Mouse (Mus musculus): Measurements from ENCODE around the gene Olfr1260. TPM values are rescaled to one million over a fixed set of nuclear protein-coding genes. Genes with fewer than 3 reads are reported as not detected.

Gene Olfr1260
- polyA plus RNA-seq (2015; fragmentation: Nextera tagmentation; extraction: Ambion mirVana): not detected in 2 replicates

- H3K4me2 ChIP-seq: no peak within 1 kb of the TSS
- no peaks in the 10 kb centered on the region for H3K4me1 ChIP-seq
- ATAC-seq (ENCODE audit: extremely low read depth, insufficient number of reproducible peaks, low FRiP score, low TSS enrichment): no peak
- H3K27me3 ChIP-seq (replicated peaks): no peaks in the 10 kb centered on the region
- 52% methylated on average over 2 of the region's 2 CpGs for WGBS
- H3K9me3 ChIP-seq: no peaks in the 10 kb centered on the region
- H3K27ac ChIP-seq (replicated peaks): no peak within 1 kb of the TSS
- H3K36me3 ChIP-seq: no peaks in the 10 kb centered on the region
- no peak within 1 kb of the TSS for H3K4me3 ChIP-seq
- H3K9ac ChIP-seq: no peak within 1 kb of the TSS
Measured at GRCm38 (mm10) chr2:89974184-89974583, at the start of gene Olfr1260. TSS of gene Olfr1260 (plus strand) at chr2:89974340.

- Histone ChIP-seq H3K36me3 (no peaks in the 10 kb centered on the region), H3K27ac (replicated peaks) (no peak within 1 kb of the TSS), H3K9me3 (no peaks in the 10 kb centered on the region), H3K27me3 (replicated peaks) (no peaks in the 10 kb centered on the region), H3K9ac (no peak within 1 kb of the TSS), H3K4me1 (no peaks in the 10 kb centered on the region), H3K4me3 (no peak within 1 kb of the TSS), H3K4me2 (no peak within 1 kb of the TSS)
- no peak for ATAC-seq (ENCODE audit: extremely low read depth, insufficient number of reproducible peaks, low FRiP score, low TSS enrichment)
Measured at GRCm38 (mm10) chr2:89927009-89927408, 47.1 kb upstream of the Olfr1260 start, which contains the start of gene Olfr1258. TSS of gene Olfr1258 (plus strand) at chr2:89927309.

GRCm38 (mm10) chr2:89948564-89948963 lies 25.6 kb upstream of the Olfr1260 start, which contains the start of gene Olfr1259:
TSS of gene Olfr1259 (minus strand) at chr2:89948664.
- no peaks in the 10 kb centered on the region for H3K36me3 ChIP-seq
- H3K4me3 ChIP-seq: no peak within 1 kb of the TSS
- H3K27ac ChIP-seq (replicated peaks): no peak within 1 kb of the TSS
- no peaks in the 10 kb centered on the region; the same call in 1 of the 2 replicates for H3K9me3 ChIP-seq
- H3K27me3 ChIP-seq (replicated peaks): no peaks in the 10 kb centered on the region
- 75% methylated on average over 5 of the region's 5 CpGs for WGBS
- ATAC-seq (ENCODE audit: extremely low read depth, insufficient number of reproducible peaks, low FRiP score, low TSS enrichment): no peak
- no peak within 1 kb of the TSS for H3K9ac ChIP-seq
- H3K4me2 ChIP-seq: no peak within 1 kb of the TSS
- H3K4me1 ChIP-seq: no peaks in the 10 kb centered on the region

GRCm38 (mm10) chr2:89977709-89978108 lies 3.6 kb downstream of the Olfr1260 start:
- no peaks in the 10 kb centered on the region for H3K27me3 ChIP-seq (replicated peaks)
- H3K4me1 ChIP-seq: no peaks in the 10 kb centered on the region
- no peak for ATAC-seq (ENCODE audit: extremely low read depth, insufficient number of reproducible peaks, low FRiP score, low TSS enrichment)
- no peak overlapping the region for H3K4me3 ChIP-seq
- no peak overlapping the region for H3K27ac ChIP-seq (replicated peaks)
- no peaks in the 10 kb centered on the region for H3K36me3 ChIP-seq
- no peak overlapping the region for H3K9ac ChIP-seq
- H3K4me2 ChIP-seq: no peak overlapping the region
- 77% methylated on average over 2 of the region's 2 CpGs for WGBS
- H3K9me3 ChIP-seq: no peaks in the 10 kb centered on the region

GRCm38 (mm10) chr2:89990921-89991320 lies 16.8 kb downstream of the Olfr1260 start, which contains the start of gene Olfr1261:
TSS of gene Olfr1261 (plus strand) at chr2:89991221.
- ATAC-seq (ENCODE audit: extremely low read depth, insufficient number of reproducible peaks, low FRiP score, low TSS enrichment): no peak
- H3K9me3 ChIP-seq: no peaks in the 10 kb centered on the region
- H3K9ac ChIP-seq: no peak within 1 kb of the TSS
- H3K4me2 ChIP-seq: no peak within 1 kb of the TSS
- no peak within 1 kb of the TSS for H3K27ac ChIP-seq (replicated peaks)
- no peak within 1 kb of the TSS for H3K4me3 ChIP-seq
- no peaks in the 10 kb centered on the region for H3K36me3 ChIP-seq
- H3K4me1 ChIP-seq: no peaks in the 10 kb centered on the region
- H3K27me3 ChIP-seq (replicated peaks): no peaks in the 10 kb centered on the region

- Histone ChIP-seq H3K27ac (replicated peaks) (no peak within 1 kb of the TSS), H3K4me1 (no peaks in the 10 kb centered on the region), H3K4me3 (no peak within 1 kb of the TSS), H3K27me3 (replicated peaks) (no peaks in the 10 kb centered on the region), H3K36me3 (no peaks in the 10 kb centered on the region), H3K9ac (no peak within 1 kb of the TSS), H3K9me3 (no peaks in the 10 kb centered on the region), H3K4me2 (no peak within 1 kb of the TSS)
- ATAC-seq (ENCODE audit: extremely low read depth, insufficient number of reproducible peaks, low FRiP score, low TSS enrichment): no peak
Measured at GRCm38 (mm10) chr2:89999845-90000244, 25.7 kb downstream of the Olfr1260 start, which contains the start of gene Olfr1262. TSS of gene Olfr1262 (plus strand) at chr2:90000145.

GRCm38 (mm10) chr2:90011831-90012230 lies 37.7 kb downstream of the Olfr1260 start, which contains the start of gene Olfr1263:
TSS of gene Olfr1263 (plus strand) at chr2:90012131.
- Histone ChIP-seq H3K27me3 (replicated peaks) (no peaks in the 10 kb centered on the region), H3K36me3 (no peaks in the 10 kb centered on the region), H3K4me2 (no peak within 1 kb of the TSS), H3K4me1 (no peaks in the 10 kb centered on the region), H3K9me3 (no peaks in the 10 kb centered on the region), H3K4me3 (no peak within 1 kb of the TSS), H3K9ac (no peak within 1 kb of the TSS), H3K27ac (replicated peaks) (no peak within 1 kb of the TSS)
- no peak for ATAC-seq (ENCODE audit: extremely low read depth, insufficient number of reproducible peaks, low FRiP score, low TSS enrichment)
- WGBS: 64% methylated on average over 2 of the region's 2 CpGs

- no peak for ATAC-seq (ENCODE audit: extremely low read depth, insufficient number of reproducible peaks, low FRiP score, low TSS enrichment)
- Histone ChIP-seq H3K9ac (no peak within 1 kb of the TSS), H3K4me2 (no peak within 1 kb of the TSS), H3K27ac (replicated peaks) (no peak within 1 kb of the TSS), H3K27me3 (replicated peaks) (no peaks in the 10 kb centered on the region), H3K4me1 (no peaks in the 10 kb centered on the region), H3K4me3 (no peak within 1 kb of the TSS), H3K9me3 (0 out of 2 replicates have a peak, but pooled peaks cover 3% of the 10 kb centered on the region), H3K36me3 (no peaks in the 10 kb centered on the region)
- WGBS: 59% methylated on average over 2 of the region's 2 CpGs
Measured at GRCm38 (mm10) chr2:90025477-90025876, 51.3 kb downstream of the Olfr1260 start, which contains the start of gene Olfr1264. TSS of gene Olfr1264 (minus strand) at chr2:90025577.

Other genes with a start within 250 kb of the Olfr1260 start
- not detected in 2 replicates for gene Olfr1252, start 249.3 kb upstream of the Olfr1260 start, polyA plus RNA-seq (2015; fragmentation: Nextera tagmentation; extraction: Ambion mirVana)
- gene Olfr1253, start 217.2 kb upstream of the Olfr1260 start, polyA plus RNA-seq (2015; fragmentation: Nextera tagmentation; extraction: Ambion mirVana): not detected in 2 replicates
- not detected in 2 replicates for gene Olfr1254, start 180.7 kb upstream of the Olfr1260 start, polyA plus RNA-seq (2015; fragmentation: Nextera tagmentation; extraction: Ambion mirVana)
- not detected in 2 replicates for gene Olfr1255, start 162.3 kb upstream of the Olfr1260 start, polyA plus RNA-seq (2015; fragmentation: Nextera tagmentation; extraction: Ambion mirVana)
- not detected in 2 replicates for gene Olfr1256, start 132.8 kb upstream of the Olfr1260 start, polyA plus RNA-seq (2015; fragmentation: Nextera tagmentation; extraction: Ambion mirVana)
- gene Olfr48, start 126.1 kb upstream of the Olfr1260 start, polyA plus RNA-seq (2015; fragmentation: Nextera tagmentation; extraction: Ambion mirVana): not detected in 2 replicates
- not detected in 2 replicates for gene Olfr1257, start 95.9 kb upstream of the Olfr1260 start, polyA plus RNA-seq (2015; fragmentation: Nextera tagmentation; extraction: Ambion mirVana)
- gene Olfr1258, start 47.0 kb upstream of the Olfr1260 start, polyA plus RNA-seq (2015; fragmentation: Nextera tagmentation; extraction: Ambion mirVana): not detected in 2 replicates
- gene Olfr1259, start 25.7 kb upstream of the Olfr1260 start, polyA plus RNA-seq (2015; fragmentation: Nextera tagmentation; extraction: Ambion mirVana): not detected in 2 replicates
- gene Olfr1261, start 16.9 kb downstream of the Olfr1260 start, polyA plus RNA-seq (2015; fragmentation: Nextera tagmentation; extraction: Ambion mirVana): not detected in 2 replicates
- not detected in 2 replicates for gene Olfr1262, start 25.8 kb downstream of the Olfr1260 start, polyA plus RNA-seq (2015; fragmentation: Nextera tagmentation; extraction: Ambion mirVana)
- gene Olfr1263, start 37.8 kb downstream of the Olfr1260 start, polyA plus RNA-seq (2015; fragmentation: Nextera tagmentation; extraction: Ambion mirVana): not detected in 2 replicates
- not detected in 2 replicates for gene Olfr1264, start 51.2 kb downstream of the Olfr1260 start, polyA plus RNA-seq (2015; fragmentation: Nextera tagmentation; extraction: Ambion mirVana)
- not detected in 2 replicates for gene Olfr1265, start 61.0 kb downstream of the Olfr1260 start, polyA plus RNA-seq (2015; fragmentation: Nextera tagmentation; extraction: Ambion mirVana)
- gene Olfr140, start 89.3 kb downstream of the Olfr1260 start, polyA plus RNA-seq (2015; fragmentation: Nextera tagmentation; extraction: Ambion mirVana): not detected in 2 replicates
- gene Olfr1269, start 147.1 kb downstream of the Olfr1260 start, polyA plus RNA-seq (2015; fragmentation: Nextera tagmentation; extraction: Ambion mirVana): not detected in 2 replicates
- gene Olfr32, start 168.0 kb downstream of the Olfr1260 start, polyA plus RNA-seq (2015; fragmentation: Nextera tagmentation; extraction: Ambion mirVana): not detected in 2 replicates
- not detected in 2 replicates for gene Olfr1270, start 178.8 kb downstream of the Olfr1260 start, polyA plus RNA-seq (2015; fragmentation: Nextera tagmentation; extraction: Ambion mirVana)